In genomic region chr1:162082711-162083110, GRCm38 (mm10) we compare ENCODE assay signal across 15 mouse cellular contexts.
DNase-seq lines count a peak whose midpoint lies in the region; ATAC-seq and TF ChIP-seq lines count a peak whose summit lies in the region.
"Had no signal": no experiment of that assay in that cellular context is flagged by ENCODE, and none has a peak within 500 bp of the region (broad histone marks: within the 10 kb centered on the region; RNA-seq: fewer than 3 reads in every experiment).

No protein-coding gene starts in this region.

- no peaks in the 10 kb centered on the region for H3K4me1 ChIP-seq in heart, adult 2 months (ENCODE audit: control insufficient read depth, insufficient read depth, low read length)
- peaks cover 29% of the 10 kb centered on the region for H3K4me1 ChIP-seq in lung, embryonic 15.5 days
- H3K4me1 ChIP-seq in embryonic facial prominence, embryonic 13.5 days: peaks cover 38% of the 10 kb centered on the region
- peaks cover 13% of the 10 kb centered on the region for H3K4me1 ChIP-seq in stomach, embryonic 16.5 days (ENCODE audit: control insufficient read depth, insufficient read depth, low read length)
- H3K4me1 ChIP-seq: liver, embryonic 15.5 days had no signal

- no peak overlapping the region for H3K4me2 ChIP-seq in lung, embryonic 15.5 days
- no peak overlapping the region for H3K4me2 ChIP-seq in embryonic facial prominence, embryonic 13.5 days
- no peak overlapping the region for H3K4me2 ChIP-seq in stomach, embryonic 16.5 days (ENCODE audit: low read depth, low read length)
- H3K4me2 ChIP-seq: liver, embryonic 15.5 days had no signal

- H3K36me3 ChIP-seq in heart, adult 2 months (ENCODE audit: control insufficient read depth, insufficient read depth, low read length): no peaks in the 10 kb centered on the region
- no peaks in the 10 kb centered on the region for H3K36me3 ChIP-seq in lung, embryonic 15.5 days
- H3K36me3 ChIP-seq in embryonic facial prominence, embryonic 13.5 days: no peaks in the 10 kb centered on the region
- no peaks in the 10 kb centered on the region for H3K36me3 ChIP-seq in stomach, embryonic 16.5 days (ENCODE audit: control insufficient read depth, insufficient read depth, low read length)
- H3K36me3 ChIP-seq: G1E; liver, embryonic 15.5 days had no signal

- no peak for TF ChIP-seq EP300 in heart, adult 2 months (IDR thresholded peaks at IDR 0.05; ENCODE audit: insufficient read depth, low read depth, low read length)

- no peak overlapping the region for H3K27ac ChIP-seq in heart, adult 2 months
- peak overlapping the region; percentile 89 for H3K27ac ChIP-seq in lung, embryonic 15.5 days
- H3K27ac ChIP-seq in embryonic facial prominence, embryonic 13.5 days: peak overlapping the region; percentile 66
- peak overlapping the region; percentile 89 for H3K27ac ChIP-seq in stomach, embryonic 16.5 days (ENCODE audit: low read length)
- H3K27ac ChIP-seq: liver, embryonic 15.5 days had no signal

- 79% methylated on average over 7 of the region's 7 CpGs for WGBS in heart, adult 2 months
- 52% methylated on average over 7 of the region's 7 CpGs for WGBS in lung, embryonic 15.5 days
- 73% methylated on average over 7 of the region's 7 CpGs for WGBS in embryonic facial prominence, embryonic 13.5 days
- WGBS in stomach, embryonic 16.5 days: 63% methylated on average over 7 of the region's 7 CpGs

- DNase-seq in heart, adult 11 months: peak; percentile 58
- no peak for DNase-seq in heart, adult 2 months
- DNase-seq in lung, postnatal 4 days: no peak
- DNase-seq in yolk sac, embryonic 10.5 days (ENCODE audit: low spot score): no peak
- DNase-seq: adrenal gland, postnatal 36 days; heart, postnatal 14 days; kidney, adult 11 months; right cerebral cortex, postnatal 14 days; thymus, postnatal 14 days had no signal

- no peaks in the 10 kb centered on the region for H3K27me3 ChIP-seq in heart, adult 2 months (ENCODE audit: control insufficient read depth, insufficient read depth, low read length)
- H3K27me3 ChIP-seq in lung, embryonic 15.5 days: no peaks in the 10 kb centered on the region
- no peaks in the 10 kb centered on the region for H3K27me3 ChIP-seq in embryonic facial prominence, embryonic 13.5 days
- H3K27me3 ChIP-seq in stomach, embryonic 16.5 days (ENCODE audit: control insufficient read depth, insufficient read depth, low read length): no peaks in the 10 kb centered on the region
- H3K27me3 ChIP-seq: liver, embryonic 15.5 days had no signal

- no peaks in the 10 kb centered on the region for H3K79me2 ChIP-seq in heart, adult 2 months (replicated peaks; ENCODE audit: control insufficient read depth, insufficient read depth, low read length)

- no peaks in the 10 kb centered on the region for H3K9me3 ChIP-seq in lung, embryonic 15.5 days
- H3K9me3 ChIP-seq in embryonic facial prominence, embryonic 13.5 days: no peaks in the 10 kb centered on the region
- no peaks in the 10 kb centered on the region for H3K9me3 ChIP-seq in stomach, embryonic 16.5 days (replicated peaks; ENCODE audit: control insufficient read depth, low read length)
- H3K9me3 ChIP-seq: G1E; liver, embryonic 15.5 days had no signal

- TF ChIP-seq CTCF in heart, adult 2 months (IDR thresholded peaks at IDR 0.05): no peak

- intact Hi-C loops in heart, adult 2 months (cut with DNase I): no loop called here

- TF ChIP-seq POLR2A in heart, adult 2 months (IDR thresholded peaks at IDR 0.05; ENCODE audit: insufficient read depth, low read depth, low read length): no peak

- ATAC-seq in lung, embryonic 15.5 days (ENCODE audit: borderline replicate concordance, extremely low read depth, low FRiP score, low TSS enrichment): peak; percentile 41; the same call in 1 of the 2 replicates
- ATAC-seq in embryonic facial prominence, embryonic 13.5 days (ENCODE audit: insufficient number of reproducible peaks, insufficient read depth, low FRiP score, low TSS enrichment, low read depth): no peak
- no peak for ATAC-seq in stomach, embryonic 16.5 days (ENCODE audit: insufficient read depth, low FRiP score)
- no peak for ATAC-seq in monocyte, adult 5-6 weeks (replicated peaks; ENCODE audit: insufficient number of reproducible peaks, low FRiP score, low TSS enrichment, poor library complexity, severe bottlenecking)

- H3K9ac ChIP-seq in heart, adult 2 months (ENCODE audit: low read depth, low read length): no peak overlapping the region
- no peak overlapping the region for H3K9ac ChIP-seq in lung, embryonic 15.5 days
- no peak overlapping the region for H3K9ac ChIP-seq in embryonic facial prominence, embryonic 13.5 days
- peak overlapping the region; percentile 31; the same call in 1 of the 2 replicates for H3K9ac ChIP-seq in stomach, embryonic 16.5 days (ENCODE audit: low read length)
- H3K9ac ChIP-seq: liver, embryonic 15.5 days had no signal

- H3K4me3 ChIP-seq in heart, adult 2 months: no peak overlapping the region
- H3K4me3 ChIP-seq in lung, embryonic 15.5 days: no peak overlapping the region
- H3K4me3 ChIP-seq in embryonic facial prominence, embryonic 13.5 days: no peak overlapping the region
- no peak overlapping the region for H3K4me3 ChIP-seq in stomach, embryonic 16.5 days (replicated peaks; ENCODE audit: low read length)
- H3K4me3 ChIP-seq: liver, embryonic 15.5 days had no signal
